Mouse (Mus musculus) liver (tissue): Measurements from ENCODE around the gene Plcb2.
A peak's percentile ranks its signal among the peaks of the same experiment; 100 is the strongest.

Experiments
- DNase-seq: peaks from one replicate; pipeline ENCODE4 v3.0.0-alpha.2; 2020; ENCODE audit warnings: mixed read lengths

Gene Plcb2

GRCm38 (mm10) chr2:118749341-118749884, 21.2 kb upstream of the Plcb2 start:
- DNase-seq, result no peak

DNA sequence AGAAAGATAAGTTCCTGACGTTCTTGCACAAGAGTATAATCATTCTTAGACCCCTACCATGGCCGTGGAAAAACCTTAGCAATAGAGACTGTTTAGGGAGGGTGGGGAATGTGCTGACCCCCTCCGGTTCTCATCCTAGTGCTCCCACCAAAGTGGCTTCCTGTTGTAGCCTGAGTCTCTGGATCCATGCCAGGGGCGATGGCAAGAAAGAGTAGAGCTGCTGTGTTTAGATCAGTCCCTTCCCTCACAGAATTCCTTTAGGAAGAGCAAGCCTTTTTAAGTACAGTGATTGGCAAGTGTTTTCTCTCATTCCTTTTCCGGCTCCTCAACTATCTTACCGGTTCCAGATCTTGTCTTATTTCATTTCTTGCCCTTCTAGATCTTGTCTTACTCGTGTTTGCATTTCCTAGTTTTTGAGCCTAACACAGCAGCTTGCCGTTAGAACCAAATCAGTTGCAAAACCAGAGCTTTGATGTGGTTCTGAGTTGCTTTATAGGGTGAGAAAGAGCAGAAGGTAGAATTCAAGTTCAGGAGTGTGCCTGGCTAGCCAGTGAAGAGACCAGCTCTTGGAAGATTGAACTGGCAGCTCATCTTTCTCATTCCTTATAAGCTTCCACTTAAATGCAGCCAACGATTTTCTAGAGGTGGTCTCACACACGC, 19.2 kb upstream of the Plcb2 start:
- DNase-seq, result no peak

- DNase-seq, result peak; percentile 53
Observed at GRCm38 (mm10) chr2:118745915-118746901, 18.0 kb upstream of the Plcb2 start.

DNA sequence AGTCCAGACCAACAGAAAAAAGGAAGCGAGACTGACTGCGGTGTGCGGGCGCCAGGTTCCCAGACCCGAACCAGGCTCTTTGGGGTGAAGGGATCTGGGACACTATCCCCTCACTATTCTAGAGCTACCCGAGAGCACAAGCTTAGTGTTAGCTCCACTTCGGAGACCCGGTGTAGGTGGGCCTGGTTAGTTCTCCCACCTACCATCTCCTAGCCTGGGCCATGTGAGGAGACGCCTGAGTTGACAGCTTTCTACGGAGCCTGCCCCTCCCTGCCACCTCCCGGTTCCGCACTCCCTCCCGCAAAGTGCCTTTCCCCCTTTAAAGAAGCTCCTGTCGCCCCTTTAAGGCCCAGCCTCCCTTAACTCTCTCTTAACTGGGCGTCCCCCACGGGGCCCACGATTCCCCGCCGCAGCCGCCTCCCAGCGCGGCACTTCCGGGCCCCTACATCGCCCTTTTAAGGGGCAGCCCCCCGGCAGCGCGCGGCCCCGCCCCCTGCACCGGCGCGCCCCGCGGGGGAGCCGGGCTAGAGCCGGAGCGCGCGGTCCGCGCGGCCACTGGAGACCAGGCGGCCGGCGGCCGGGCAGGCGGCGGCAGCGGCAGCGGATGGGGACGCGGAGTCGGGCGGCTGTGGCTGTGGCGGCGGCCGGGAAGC, 17.1 kb upstream of the Plcb2 start, which contains the start of gene Inafm2:
Gene Inafm2, plus strand, starts transcription at position 527 of the 653 bp plus-strand sequence.
- peak; percentile 92 for DNase-seq

DNA sequence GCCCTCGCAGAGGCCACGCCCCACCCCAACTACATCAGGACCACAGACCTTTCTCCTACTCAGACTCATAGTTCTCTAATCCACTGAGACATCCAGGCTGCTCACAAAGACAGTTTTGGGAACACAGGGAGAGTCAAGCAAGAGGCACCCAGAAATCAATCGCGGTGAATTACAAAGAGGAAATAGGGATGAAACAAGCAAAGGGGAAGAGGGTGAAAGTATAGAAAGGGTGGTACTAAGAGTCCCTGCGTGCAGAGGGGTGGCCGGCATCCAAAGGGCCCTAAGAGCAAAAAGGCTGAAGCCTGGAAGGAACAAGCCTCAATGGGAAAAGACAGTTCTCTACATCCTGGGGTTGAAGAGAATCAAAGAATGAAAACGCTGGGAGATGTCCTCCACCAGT, 16.4 kb upstream of the Plcb2 start:
- DNase-seq, result no peak

DNA sequence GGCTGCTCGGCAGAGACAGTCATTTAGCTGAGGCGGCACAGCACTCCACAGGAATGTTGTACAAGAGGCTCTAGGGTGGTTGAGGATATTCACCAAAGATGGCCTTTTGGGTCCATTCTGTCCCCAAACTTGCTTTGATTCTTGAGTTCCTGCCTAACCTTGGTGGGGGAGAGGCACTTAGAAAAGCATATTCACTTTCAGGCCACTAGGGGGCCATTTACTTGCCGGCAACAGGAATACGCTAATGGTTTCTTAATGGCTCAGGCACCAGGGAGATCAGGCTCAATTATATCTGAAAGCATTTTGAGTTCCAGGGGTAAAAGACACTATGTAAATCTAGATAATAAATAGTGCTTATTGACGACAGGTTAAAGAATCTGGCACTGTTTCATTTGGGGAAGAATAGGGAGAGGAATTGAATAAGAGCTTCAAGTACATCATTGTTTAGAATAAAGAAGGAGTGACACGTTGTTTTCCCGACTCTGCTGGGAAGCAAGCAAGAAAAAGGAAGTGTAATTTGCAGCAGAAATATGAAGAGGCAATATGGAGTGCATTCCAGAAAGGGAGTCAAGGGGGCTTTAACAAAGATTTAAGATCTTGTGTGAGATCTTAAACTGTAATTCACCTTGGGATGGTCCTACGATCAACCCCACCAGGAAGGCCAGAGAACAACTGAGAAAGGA, 15.2 kb upstream of the Plcb2 start:
- DNase-seq, result no peak

DNA sequence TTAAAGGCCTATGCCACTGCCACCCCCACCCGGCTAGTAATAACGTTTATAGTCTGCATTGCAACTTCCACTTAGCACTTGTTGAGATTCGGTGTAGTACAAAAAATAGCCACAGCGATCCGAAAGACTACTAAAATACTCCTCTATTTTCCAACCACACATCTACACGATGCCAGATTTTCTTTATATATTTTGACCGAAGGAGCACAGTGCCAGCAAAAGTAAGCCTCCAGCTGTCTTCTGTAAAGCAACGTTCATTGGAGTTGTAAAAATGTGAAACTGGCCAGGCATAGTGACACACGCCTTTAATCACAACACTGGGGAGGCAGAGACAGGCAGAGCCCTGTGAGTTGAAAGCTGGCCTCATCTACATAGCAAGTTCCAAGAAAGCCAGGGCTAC, 12.9 kb upstream of the Plcb2 start:
- DNase-seq, result no peak

- DNase-seq, result no peak
Observed at GRCm38 (mm10) chr2:118740341-118740740, 12.1 kb upstream of the Plcb2 start.

DNA sequence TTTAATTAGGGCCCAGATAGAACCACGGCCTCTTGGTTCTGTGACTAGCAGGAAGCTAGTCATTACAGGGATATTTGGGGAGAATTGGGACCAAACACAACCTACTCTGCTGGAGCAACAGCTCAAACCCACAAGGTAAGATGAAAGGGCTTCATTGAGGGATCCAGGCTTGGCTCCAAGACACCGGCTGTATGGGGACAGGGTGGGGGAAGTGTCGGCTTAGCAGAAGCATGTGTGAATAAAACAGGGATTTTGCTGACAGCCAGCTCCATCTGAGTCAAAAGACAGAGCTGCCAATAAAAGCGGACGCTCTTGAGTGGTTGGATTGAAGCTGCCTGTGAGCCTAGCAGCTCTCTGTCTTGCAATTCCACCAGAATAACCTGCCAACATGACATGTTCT, 5.1 kb upstream of the Plcb2 start:
- no peak for DNase-seq

- no peak for DNase-seq
Observed at GRCm38 (mm10) chr2:118731981-118732380, 3.7 kb upstream of the Plcb2 start.

DNA sequence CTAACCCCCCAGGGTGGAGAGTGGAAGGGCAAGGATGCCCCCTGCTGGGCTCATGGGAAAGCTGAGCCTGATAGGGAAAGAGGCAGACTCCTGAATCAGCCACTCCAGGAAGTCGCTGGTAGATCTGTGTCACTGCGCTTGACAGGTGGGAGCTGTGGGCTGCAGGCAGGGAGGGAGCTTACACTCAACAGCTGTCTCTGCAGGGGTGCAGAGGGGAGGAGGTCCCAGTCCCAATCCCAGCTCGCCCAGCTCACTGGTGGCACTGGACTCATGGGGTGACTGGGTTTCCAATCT, 2.3 kb upstream of the Plcb2 start:
- DNase-seq, result peak; percentile 75

GRCm38 (mm10) chr2:118729816-118730621, 1.8 kb upstream of the Plcb2 start:
- DNase-seq, result no peak

DNA sequence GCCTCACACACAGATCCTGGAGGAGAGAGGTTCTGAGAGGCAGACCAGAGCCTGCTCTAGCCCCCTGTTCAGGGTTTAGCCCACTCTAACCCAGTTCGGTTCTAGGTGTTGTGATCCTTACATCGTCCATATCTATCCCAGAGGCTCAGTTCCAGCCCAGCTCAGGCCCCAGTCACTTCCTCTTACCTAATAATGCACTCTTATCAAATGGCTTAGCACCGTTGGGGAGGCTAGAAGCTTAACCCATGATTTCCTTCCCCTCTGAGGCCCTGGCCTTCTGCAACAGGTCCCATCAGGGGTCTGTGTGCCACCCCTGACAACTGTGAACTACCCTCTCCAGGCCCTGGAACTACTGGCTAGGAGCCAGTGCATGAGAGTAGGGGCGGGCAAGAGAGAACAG, 956 bp upstream of the Plcb2 start:
- DNase-seq, result no peak

GRCm38 (mm10) chr2:118727911-118728310, 327 bp downstream of the Plcb2 start:
- no peak for DNase-seq

- no peak for DNase-seq
Observed at GRCm38 (mm10) chr2:118726873-118727272, 1.4 kb downstream of the Plcb2 start.

DNA sequence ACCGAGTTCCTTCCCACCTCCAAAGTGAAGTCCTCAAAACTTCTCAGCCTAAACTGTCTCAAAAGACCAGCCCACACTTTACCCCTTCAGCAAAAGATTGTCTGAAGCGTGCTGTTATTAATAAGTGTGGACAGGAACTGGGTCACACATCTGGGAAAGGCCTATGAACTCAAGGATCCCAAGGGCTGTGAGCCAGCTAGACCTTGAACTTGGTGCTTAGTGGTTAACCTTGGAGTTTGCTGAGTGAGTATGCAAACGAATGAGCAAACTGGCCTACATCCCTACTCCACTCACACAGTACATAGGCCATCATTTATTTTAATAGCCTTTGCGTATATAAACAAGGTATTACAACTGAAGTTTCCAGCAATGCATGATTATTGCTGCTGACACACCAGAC, 2.7 kb downstream of the Plcb2 start:
- no peak for DNase-seq

DNA sequence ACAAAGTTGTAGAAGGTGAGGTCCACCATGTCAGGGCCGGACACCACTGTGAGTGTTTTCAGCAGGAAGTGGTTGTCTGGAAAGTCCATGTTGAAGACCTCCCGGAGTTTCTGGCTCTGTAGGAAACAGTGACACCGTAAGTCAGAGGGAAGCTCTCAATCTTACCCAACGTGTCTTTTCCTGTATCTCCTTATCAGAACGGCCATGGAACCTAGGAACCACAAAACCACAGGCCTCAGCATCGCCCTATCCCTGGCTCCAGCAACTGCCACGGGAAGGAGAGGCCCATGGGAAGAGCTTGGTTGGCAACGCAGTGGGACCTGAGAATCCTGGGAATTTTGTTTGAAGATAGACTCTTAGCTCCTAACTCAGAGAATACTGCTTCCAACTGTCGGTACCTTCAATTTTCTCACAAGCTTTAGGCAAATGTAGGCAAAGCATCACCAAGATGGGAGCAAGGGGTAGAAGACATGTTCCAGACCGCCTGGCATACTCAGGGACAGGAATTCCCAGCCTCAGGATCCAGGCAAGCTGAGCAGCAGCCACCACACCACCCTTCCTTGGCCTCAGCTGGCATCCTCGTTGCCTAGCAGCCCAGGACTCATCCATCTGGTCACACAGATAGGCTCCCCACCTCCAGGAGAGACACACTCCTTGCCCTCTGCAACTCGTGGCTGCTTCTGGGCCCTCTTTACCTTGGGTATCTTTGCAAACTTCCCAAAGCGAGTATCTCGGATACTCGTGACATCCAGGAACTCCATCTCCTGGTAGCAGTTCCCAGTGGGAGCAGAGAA, 4.3 kb downstream of the Plcb2 start:
- no peak for DNase-seq

- DNase-seq, result no peak
Observed at GRCm38 (mm10) chr2:118716677-118717076, 11.6 kb downstream of the Plcb2 start.

- DNase-seq, result no peak
Observed at GRCm38 (mm10) chr2:118714230-118714629, 14.0 kb downstream of the Plcb2 start.

DNA sequence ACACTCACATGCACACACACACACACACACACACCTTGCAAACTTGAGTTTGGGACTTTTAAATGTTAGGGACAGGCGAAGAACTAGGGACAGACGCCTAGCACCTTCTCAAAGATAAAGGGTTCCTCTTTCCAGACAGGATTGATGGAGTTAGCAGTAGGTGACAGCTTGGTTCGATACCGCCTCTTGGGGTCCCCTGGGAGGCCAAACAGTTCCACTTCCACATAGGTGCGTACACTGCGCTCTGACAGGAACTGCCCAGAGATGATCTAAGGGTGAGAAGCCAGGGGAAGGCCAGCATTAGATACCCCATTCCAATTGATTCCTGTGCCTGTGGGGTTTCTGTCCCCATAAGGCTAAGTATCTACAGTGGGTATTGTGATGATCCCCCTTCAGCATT, 14.6 kb downstream of the Plcb2 start:
- DNase-seq, result no peak

DNA sequence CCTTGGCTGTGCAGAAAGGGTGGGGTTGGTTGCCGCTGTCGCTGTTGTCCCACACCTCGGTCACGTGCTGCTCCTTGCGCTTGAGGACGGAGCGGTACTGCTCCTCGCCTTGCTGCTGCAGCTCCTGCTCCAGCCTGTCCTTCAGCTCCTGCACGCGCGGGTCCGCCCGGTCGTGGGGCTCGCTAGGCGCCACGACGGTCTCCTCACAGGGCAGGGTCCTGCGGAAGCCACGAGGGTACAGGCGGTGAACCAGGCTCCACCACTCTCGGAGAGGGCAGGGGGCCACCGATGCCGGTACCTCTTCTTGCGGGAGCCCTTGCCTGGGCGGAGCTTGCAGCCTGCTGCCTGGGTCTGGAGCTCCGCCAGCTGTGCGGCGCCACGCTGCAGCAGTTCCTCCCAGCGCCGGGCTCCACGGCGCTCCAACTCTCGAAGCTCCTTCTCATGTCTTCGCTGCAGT, 17.2 kb downstream of the Plcb2 start:
- DNase-seq, result peak; percentile 32
